Comparison of ENCODE assay signal across 17 mouse cellular contexts in the genomic region with DNA sequence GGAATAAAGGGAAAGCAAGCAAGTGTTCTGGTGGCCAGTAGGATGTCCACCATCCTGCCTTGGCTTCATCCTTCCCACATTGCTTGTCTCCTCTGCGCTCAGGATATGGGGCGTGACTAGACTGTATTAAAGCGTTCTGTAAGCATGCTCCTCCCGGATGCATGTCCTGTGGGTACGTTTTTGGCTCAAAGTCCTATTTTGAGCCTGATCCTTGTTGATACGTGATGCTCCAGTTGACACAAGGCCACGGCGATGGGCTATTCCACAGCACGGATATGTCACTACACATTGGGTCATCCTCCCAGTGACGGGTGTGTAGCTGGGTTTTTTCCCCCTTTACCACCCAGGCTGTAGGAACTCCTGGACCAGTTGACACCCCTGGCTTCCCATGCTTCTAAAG.
DNase-seq lines count a peak whose midpoint lies in the region; TF ChIP-seq lines count a peak whose summit lies in the region.
"Had no signal": no experiment of that assay in that cellular context is flagged by ENCODE, and none has a peak within 500 bp of the region (broad histone marks: within the 10 kb centered on the region; RNA-seq: fewer than 3 reads in every experiment).

No protein-coding gene starts in this region.

- TF ChIP-seq POLR2A in lung, adult 2 months (IDR thresholded peaks at IDR 0.05; ENCODE audit: borderline replicate concordance, extremely low read depth, low read depth, low read length), result no peak

- H3K4me1 ChIP-seq in limb, embryonic 10.5 days, result peaks cover 59% of the 10 kb centered on the region
- H3K4me1 ChIP-seq in lung, adult 2 months (ENCODE audit: control insufficient read depth, insufficient read depth, low read length), result peaks cover 2% of the 10 kb centered on the region; the same call in 1 of the 2 replicates

- intact Hi-C loops in gastrocnemius, adult 2 months (cut with DNase I), result no loop called here
- intact Hi-C loops in left cerebral cortex, postnatal 4 days (cut with DNase I), result no loop called here
- intact Hi-C loops in left cerebral cortex, postnatal 10 days (cut with DNase I), result no loop called here

- WGBS in limb, embryonic 10.5 days, result 87% methylated on average over 10 of the region's 10 CpGs
- 87% methylated on average over 10 of the region's 10 CpGs for WGBS in lung, adult 2 months

- TF ChIP-seq CTCF in gastrocnemius, adult 2 months (IDR thresholded peaks at IDR 0.05), result no peak
- no peak for TF ChIP-seq CTCF in lung, adult 2 months (IDR thresholded peaks at IDR 0.05; ENCODE audit: insufficient read depth, low read length)

- no peak for DNase-seq in gastrocnemius, adult 2 months
- no peak for DNase-seq in gastrocnemius, adult 18-20 months (ENCODE audit: low spot score)
- peak; percentile 44 for DNase-seq in left cerebral cortex, postnatal 4 days
- no peak for DNase-seq in left cerebral cortex, postnatal 10 days (ENCODE audit: extremely low spot score in 1 of 2, low spot score in 2 of 2)
- DNase-seq in limb, embryonic 10.5 days (ENCODE audit: low spot score), result no peak
- no peak for DNase-seq in lung, adult 2 months
- DNase-seq: adrenal gland, postnatal 14 days; cerebellum, adult 11-12 months; cerebellum, adult 9-10 months; cerebellum, postnatal 25 days; gastrocnemius, postnatal 25 days; heart, postnatal 10 days; heart, postnatal 4 days had no signal

- no peak overlapping the region for H3K4me3 ChIP-seq in gastrocnemius, adult 2 months
- no peak overlapping the region for H3K4me3 ChIP-seq in limb, embryonic 10.5 days
- H3K4me3 ChIP-seq in lung, adult 2 months (replicated peaks; ENCODE audit: extremely low read depth, low read depth, low read length), result no peak overlapping the region
- H3K4me3 ChIP-seq: embryonic facial prominence, embryonic 13.5 days; forebrain, embryonic 15.5 days; hindbrain, embryonic 15.5 days had no signal

- no peaks in the 10 kb centered on the region for H3K9me3 ChIP-seq in limb, embryonic 10.5 days (replicated peaks)
- H3K9me3 ChIP-seq: embryonic facial prominence, embryonic 13.5 days; forebrain, embryonic 15.5 days; hindbrain, embryonic 15.5 days had no signal

- no peaks in the 10 kb centered on the region for H3K36me3 ChIP-seq in limb, embryonic 10.5 days
- H3K36me3 ChIP-seq: embryonic facial prominence, embryonic 13.5 days; forebrain, embryonic 15.5 days; hindbrain, embryonic 15.5 days had no signal

- H3K27me3 ChIP-seq in limb, embryonic 10.5 days (ENCODE audit: low read depth, poor library complexity, severe bottlenecking), result peaks cover 73% of the 10 kb centered on the region
- H3K27me3 ChIP-seq: CH12.LX; embryonic facial prominence, embryonic 13.5 days; forebrain, embryonic 15.5 days; hindbrain, embryonic 15.5 days had no signal

- H3K27ac ChIP-seq in gastrocnemius, adult 2 months, result peak overlapping the region; percentile 66
- H3K27ac ChIP-seq in limb, embryonic 10.5 days, result 0 out of 2 replicates have a peak overlapping the region, but pooled peaks have one; percentile 85
- H3K27ac ChIP-seq: embryonic facial prominence, embryonic 13.5 days; forebrain, embryonic 15.5 days had no signal
